Mouse (Mus musculus): ENCODE data around the gene Sebox.

- TF ChIP-seq TCF12 (IDR thresholded peaks at IDR 0.05; ENCODE audit: low read depth, low read length) (no peak), E2F4 (IDR thresholded peaks at IDR 0.05; ENCODE audit: insufficient replicate concordance, low read depth, low read length) (no peak), MAZ (IDR thresholded peaks at IDR 0.05; ENCODE audit: low read depth, low read length) (no peak), EP300 (IDR thresholded peaks at IDR 0.05; ENCODE audit: low read length) (no peak), ETS1 (conservative IDR thresholded peaks at IDR 0.05; ENCODE audit: low read depth, low read length) (no peak), KAT2A (IDR thresholded peaks at IDR 0.05; ENCODE audit: insufficient replicate concordance, low read length) (no peak), CTCF (conservative IDR thresholded peaks at IDR 0.05 in 1 of 2, IDR thresholded peaks at IDR 0.05 in 1 of 2; ENCODE audit: low read depth in 2 of 2, low read length in 2 of 2) (no peak), POLR2AphosphoS2 (IDR thresholded peaks at IDR 0.05; ENCODE audit: low read depth, low read length) (no peak), BHLHE40 (IDR thresholded peaks at IDR 0.05; ENCODE audit: low read depth, low read length) (no peak)
These were observed 25.5 kb downstream of the Sebox start for GRCm38 (mm10) chr11:78528714-78529113.

All from CH12.LX (cell line).